Mouse (Mus musculus): ENCODE measurements around the gene Cops7b. TPM values are rescaled to one million over a fixed set of nuclear protein-coding genes. Genes with fewer than 3 reads are reported as not detected.

Cops7b gene
- total and polyA plus RNA-seq, 3 experiments: 36.0 to 64.8 TPM; not detected in 1

DNA sequence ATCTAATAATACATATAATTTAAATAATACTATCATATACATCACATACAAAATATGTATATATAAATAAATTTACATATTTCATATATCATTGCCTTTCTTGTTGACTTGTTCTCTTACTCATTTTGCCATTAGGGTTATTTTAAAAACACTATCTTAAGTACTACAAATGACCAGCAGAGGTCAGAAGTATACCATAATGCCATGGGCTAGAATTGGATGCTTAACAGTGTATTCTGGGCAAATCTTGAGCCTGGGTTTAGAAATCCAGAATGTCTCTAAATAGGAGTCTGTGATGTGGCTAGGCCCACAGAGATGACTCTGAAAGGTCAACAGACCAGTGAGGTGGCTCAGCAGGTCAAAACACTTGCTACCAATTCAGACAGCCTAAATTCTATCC, 31.6 kb downstream of the Cops7b start:
- no peaks in the 10 kb centered on the region for H3K27me3 ChIP-seq (ENCODE audit: control insufficient read depth in 1 of 2, insufficient read depth in 2 of 2, low read length in 2 of 2)
- no peak overlapping the region for H3K27ac ChIP-seq (ENCODE audit: control insufficient read depth, low read depth, low read length)
- H3K79me2 ChIP-seq (ENCODE audit: control insufficient read depth, insufficient read depth, low read length, poor library complexity): no peaks in the 10 kb centered on the region
- peak; percentile 61 for DNase-seq (ENCODE audit: low read depth, low spot score)
- H3K4me3 ChIP-seq (ENCODE audit: control insufficient read depth in 1 of 2, insufficient read depth in 1 of 2, low read depth in 2 of 2, low read length in 2 of 2): no peak overlapping the region
- no peaks in the 10 kb centered on the region; a peak in 1 of 4 replicates for H3K36me3 ChIP-seq (ENCODE audit: control insufficient read depth in 1 of 2, insufficient read depth in 2 of 2, low read length in 2 of 2)
- TF ChIP-seq NELFE (IDR thresholded peaks at IDR 0.05; ENCODE audit: low read depth, low read length) (no peak), POLR2AphosphoS5 (IDR thresholded peaks at IDR 0.05; ENCODE audit: borderline replicate concordance, low read depth, low read length) (no peak), GATA1 (IDR thresholded peaks at IDR 0.05; ENCODE audit: low read depth, low read length) (no peak), CHD2 (IDR thresholded peaks at IDR 0.05; ENCODE audit: low read length) (no peak), USF2 (IDR thresholded peaks at IDR 0.05; ENCODE audit: borderline replicate concordance in 1 of 2, insufficient read depth in 1 of 2, low read depth in 1 of 2, low read length in 2 of 2) (no peak), UBTF (IDR thresholded peaks at IDR 0.05; ENCODE audit: borderline replicate concordance, insufficient read depth, low read depth, low read length) (no peak), ZKSCAN1 (IDR thresholded peaks at IDR 0.05; ENCODE audit: low read depth, low read length) (no peak), MEF2A (IDR thresholded peaks at IDR 0.05; ENCODE audit: extremely low read depth, insufficient replicate concordance, low read depth, low read length, poor library complexity, severe bottlenecking) (no peak), ZC3H11A (IDR thresholded peaks at IDR 0.05; ENCODE audit: low read depth, low read length) (0 out of 2 replicates have a peak, but pooled peaks have one; percentile 31), CTCF (IDR thresholded peaks at IDR 0.05 in 2 of 3, conservative IDR thresholded peaks at IDR 0.05 in 1 of 3; ENCODE audit: control insufficient read depth in 1 of 3, insufficient read depth in 1 of 3, low read depth in 2 of 3, low read length in 3 of 3, poor library complexity in 1 of 3, severe bottlenecking in 1 of 3) (peak in 2 of 3 experiments; percentile 43 to 71; a peak in 4 of 6 replicates), TBP (IDR thresholded peaks at IDR 0.05; ENCODE audit: low read depth, low read length) (no peak), GABPA (IDR thresholded peaks at IDR 0.05; ENCODE audit: low read depth, low read length) (no peak), MYB (IDR thresholded peaks at IDR 0.05; ENCODE audit: low read depth, low read length) (no peak), RAD21 (IDR thresholded peaks at IDR 0.05; ENCODE audit: low read depth, low read length) (peak; percentile 82), CHD1 (IDR thresholded peaks at IDR 0.05; ENCODE audit: low read depth, low read length) (no peak), ELF1 (IDR thresholded peaks at IDR 0.05; ENCODE audit: low read depth, low read length) (no peak), POLR2A (IDR thresholded peaks at IDR 0.05; ENCODE audit: control insufficient read depth in 1 of 2, insufficient read depth in 1 of 2, low read depth in 1 of 2, low read length in 2 of 2, poor library complexity in 1 of 2) (no peak), HCFC1 (IDR thresholded peaks at IDR 0.05; ENCODE audit: low read depth, low read length) (no peak), TCF12 (IDR thresholded peaks at IDR 0.05; ENCODE audit: low read depth, low read length) (no peak), SMC3 (IDR thresholded peaks at IDR 0.05; ENCODE audit: low read depth, low read length) (peak; percentile 68), MXI1 (IDR thresholded peaks at IDR 0.05; ENCODE audit: low read depth, low read length) (no peak), BHLHE40 (IDR thresholded peaks at IDR 0.05; ENCODE audit: borderline replicate concordance, low read depth, low read length) (no peak), POLR2AphosphoS2 (IDR thresholded peaks at IDR 0.05; ENCODE audit: low read length) (no peak), ZNF384 (IDR thresholded peaks at IDR 0.05; ENCODE audit: low read depth, low read length) (no peak)
- H3K9ac ChIP-seq (ENCODE audit: control insufficient read depth, low read depth, low read length, poor library complexity, severe bottlenecking): no peak overlapping the region
- no peaks in the 10 kb centered on the region for H3K4me1 ChIP-seq (ENCODE audit: control insufficient read depth in 1 of 2, insufficient read depth in 2 of 2, low read length in 2 of 2)
- no peaks in the 10 kb centered on the region for H3K9me3 ChIP-seq (replicated peaks; ENCODE audit: insufficient read depth, low read length)
